Mouse (Mus musculus) ovary, postnatal 14 days (tissue): ENCODE results near the gene Hmgn2.

Source experiments
- DNase-seq: peaks from one replicate; pipeline ENCODE4 v3.0.0; 2022; ENCODE audit warnings: low spot score

Hmgn2 gene

GRCm38 (mm10) chr4:133925204-133925603 is 43.2 kb downstream of the Hmgn2 start:
- no peak for DNase-seq

GRCm38 (mm10) chr4:133923743-133924142 is 44.7 kb downstream of the Hmgn2 start:
- DNase-seq = no peak

GRCm38 (mm10) chr4:133918093-133918825 is 50.2 kb downstream of the Hmgn2 start:
- DNase-seq = peak; percentile 39
